Mouse (Mus musculus) ovary, postnatal 14 days (tissue): ENCODE data around the gene Tspan31.

Experiments used
- DNase-seq: peaks from one replicate; pipeline ENCODE4 v3.0.0; 2022; ENCODE audit warnings: low spot score

Tspan31 gene

GRCm38 (mm10) chr10:127070190-127071121, at the start of gene Tspan31:
Gene Tspan31, minus strand, starts transcription at chr10:127070264.
- peak; percentile 74 for DNase-seq

GRCm38 (mm10) chr10:127119229-127119628, 49.2 kb upstream of the Tspan31 start:
- no peak for DNase-seq

- no peak for DNase-seq
Measured at GRCm38 (mm10) chr10:127118470-127118869, 48.4 kb upstream of the Tspan31 start.

GRCm38 (mm10) chr10:127115068-127115467, 45.0 kb upstream of the Tspan31 start:
- DNase-seq, result no peak

GRCm38 (mm10) chr10:127114408-127114807, 44.3 kb upstream of the Tspan31 start:
- no peak for DNase-seq

DNA sequence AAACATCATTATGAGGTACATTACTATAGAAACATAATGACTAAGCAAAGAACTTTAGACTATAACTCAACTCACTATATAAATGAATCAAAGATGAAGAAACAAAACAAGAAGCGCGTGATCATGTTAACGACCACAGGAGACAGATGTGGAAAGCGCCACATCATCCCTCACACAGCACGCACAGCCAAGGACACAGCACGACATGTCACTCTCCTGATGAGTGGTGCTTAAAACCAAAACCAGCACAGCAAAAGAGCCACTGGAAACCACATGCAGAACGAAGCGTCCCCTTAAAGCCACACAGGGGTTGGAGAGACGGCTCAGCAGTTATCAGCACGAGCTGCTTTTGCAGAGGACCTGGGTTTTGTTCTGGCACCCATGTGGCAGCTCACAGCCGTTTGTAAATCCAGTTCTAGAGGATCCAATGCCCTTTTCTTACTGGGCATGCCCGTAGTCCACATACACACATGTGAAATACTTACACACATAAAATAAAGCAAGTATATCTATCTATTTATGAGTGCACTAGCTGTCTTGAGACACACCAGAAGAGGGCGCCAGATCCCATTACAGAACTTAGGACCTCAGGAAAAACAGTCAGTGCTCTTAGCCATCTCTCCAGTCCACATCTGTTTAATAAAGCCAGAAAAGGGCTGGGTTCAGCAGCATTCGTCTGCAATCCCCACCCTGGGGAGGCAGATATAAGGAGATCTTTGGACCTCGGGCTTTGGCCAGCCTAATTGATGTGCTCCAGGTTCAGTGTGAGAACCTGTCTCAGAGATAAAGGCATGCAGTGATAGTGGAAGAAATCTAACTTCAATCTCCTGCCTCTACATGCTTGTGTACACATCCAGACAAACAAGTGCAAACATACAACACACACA, 41.2 kb upstream of the Tspan31 start:
- no peak for DNase-seq

- no peak for DNase-seq
Measured at GRCm38 (mm10) chr10:127108262-127108583, 38.2 kb upstream of the Tspan31 start.

GRCm38 (mm10) chr10:127107563-127108261, 37.6 kb upstream of the Tspan31 start:
- DNase-seq, result no peak

GRCm38 (mm10) chr10:127103631-127104030, 33.6 kb upstream of the Tspan31 start:
- no peak for DNase-seq

DNA sequence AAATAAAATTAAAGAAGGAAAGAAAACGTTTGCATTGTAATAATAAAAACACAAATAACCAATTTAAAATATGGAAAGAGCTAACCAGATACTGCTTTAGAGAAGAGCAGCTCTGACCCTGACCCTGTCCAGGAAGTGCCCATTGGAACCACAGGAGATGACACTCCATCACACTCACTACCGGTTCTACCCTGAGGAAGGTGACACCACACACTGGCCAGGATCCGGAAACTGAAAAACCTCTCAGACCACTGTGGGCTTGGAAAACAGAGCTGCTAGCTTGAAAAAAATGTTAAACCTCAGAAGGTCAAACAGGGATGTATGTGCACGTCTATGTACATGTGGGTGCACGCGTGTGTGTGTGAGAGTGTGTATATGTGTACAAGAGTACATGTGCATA, 31.1 kb upstream of the Tspan31 start:
- DNase-seq, result no peak

DNA sequence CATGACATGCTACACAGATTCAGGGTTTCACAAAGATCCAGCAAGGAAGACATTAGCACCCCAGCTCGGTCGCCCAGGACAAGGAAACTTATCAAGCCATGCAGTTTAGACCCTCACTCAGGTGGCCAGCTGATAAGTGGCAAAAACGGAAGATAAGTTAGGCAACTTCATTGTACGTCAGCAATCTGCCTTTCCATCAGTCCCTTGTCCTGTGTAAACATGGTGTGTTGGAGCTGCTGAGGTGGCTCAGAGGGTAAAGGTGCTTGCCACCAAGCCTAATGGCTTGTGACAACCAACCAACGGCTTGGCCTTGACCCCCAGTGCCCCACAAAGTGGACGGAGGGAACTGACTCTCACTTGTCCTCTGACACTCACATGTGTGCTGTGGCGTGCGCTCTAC, 30.4 kb upstream of the Tspan31 start:
- no peak for DNase-seq

GRCm38 (mm10) chr10:127099868-127100267, 29.8 kb upstream of the Tspan31 start:
- no peak for DNase-seq

GRCm38 (mm10) chr10:127099191-127099590, 29.1 kb upstream of the Tspan31 start:
- no peak for DNase-seq

GRCm38 (mm10) chr10:127098514-127098913, 28.4 kb upstream of the Tspan31 start:
- no peak for DNase-seq

DNA sequence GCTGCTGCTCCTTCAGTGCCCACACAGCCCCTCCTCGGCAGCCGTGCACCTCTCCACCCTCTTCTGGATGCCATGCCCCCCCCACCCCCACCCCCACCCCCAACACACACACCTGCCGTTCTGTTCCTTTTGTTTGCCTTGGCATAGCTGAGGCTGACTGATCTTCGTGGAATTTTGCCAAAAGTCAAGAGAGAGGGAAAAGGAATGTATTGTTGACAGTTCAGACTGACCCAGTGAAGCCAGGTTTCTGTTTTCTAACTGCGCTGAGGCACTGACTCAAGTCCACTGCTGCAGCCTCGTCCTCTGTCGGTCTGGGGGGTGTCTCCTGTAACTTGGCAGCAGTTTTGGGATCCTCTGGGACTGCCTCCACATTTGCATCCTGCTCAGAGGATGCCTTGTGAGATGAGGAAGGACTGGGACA, 24.3 kb upstream of the Tspan31 start:
- no peak for DNase-seq

- no peak for DNase-seq
Measured at GRCm38 (mm10) chr10:127092742-127093141, 22.7 kb upstream of the Tspan31 start.

- DNase-seq, result no peak
Measured at GRCm38 (mm10) chr10:127091507-127092396, 21.7 kb upstream of the Tspan31 start.

GRCm38 (mm10) chr10:127090560-127091411, 20.7 kb upstream of the Tspan31 start:
- no peak for DNase-seq

- DNase-seq, result no peak
Measured at GRCm38 (mm10) chr10:127085633-127086032, 15.6 kb upstream of the Tspan31 start.

- DNase-seq, result no peak
Measured at GRCm38 (mm10) chr10:127085052-127085451, 15.0 kb upstream of the Tspan31 start.
